ENCODE assay signal across 34 mouse cellular contexts in genomic region chr5:150025326-150025725, GRCm38 (mm10). TPM values are rescaled to one million over a fixed set of nuclear protein-coding genes. Genes with fewer than 3 reads are reported as not detected.
"Had no signal": no experiment of that assay in that cellular context is flagged by ENCODE, and none has a peak within 500 bp of the region (broad histone marks: within the 10 kb centered on the region; RNA-seq: fewer than 3 reads in every experiment).

No protein-coding gene starts in this region.

- H3K27me3 ChIP-seq: limb, embryonic 12.5 days; limb, embryonic 15.5 days; liver, embryonic 12.5 days; liver, embryonic 13.5 days; liver, embryonic 15.5 days; lung, embryonic 15.5 days; megakaryocyte, embryonic 14.5 days; midbrain, embryonic 13.5 days; midbrain, embryonic 15.5 days; neural tube, embryonic 12.5 days had no signal

- H3K36me3 ChIP-seq: limb, embryonic 10.5 days; limb, embryonic 12.5 days; limb, embryonic 13.5 days; limb, embryonic 15.5 days; liver, embryonic 12.5 days; liver, embryonic 13.5 days; liver, embryonic 15.5 days; lung, embryonic 15.5 days; midbrain, embryonic 10.5 days; midbrain, embryonic 12.5 days; midbrain, embryonic 13.5 days; midbrain, embryonic 15.5 days; neural tube, embryonic 12.5 days had no signal

- H3K9me3 ChIP-seq: limb, embryonic 10.5 days; limb, embryonic 15.5 days; liver, embryonic 12.5 days; lung, embryonic 15.5 days; midbrain, embryonic 12.5 days; midbrain, embryonic 15.5 days had no signal

- H3K4me3 ChIP-seq: limb, embryonic 10.5 days; limb, embryonic 12.5 days; limb, embryonic 13.5 days; limb, embryonic 15.5 days; liver, embryonic 12.5 days; liver, embryonic 13.5 days; liver, embryonic 15.5 days; lung, embryonic 15.5 days; megakaryocyte, embryonic 14.5 days; midbrain, embryonic 10.5 days; midbrain, embryonic 12.5 days; midbrain, embryonic 13.5 days; midbrain, embryonic 15.5 days; myocyte; neural tube, embryonic 12.5 days had no signal

- DNase-seq: left cerebral cortex, postnatal 4 days; liver; liver, embryonic 13.5 days; liver, postnatal 0 days; lung, adult 18-20 months; lung, adult 2 months; lung, embryonic 14.5 days; lung, postnatal 10 days; lung, postnatal 14 days; lung, postnatal 36 days; lung, postnatal 4 days; midbrain, embryonic 14.5 days had no signal

- H3K4me1 ChIP-seq: limb, embryonic 12.5 days; limb, embryonic 15.5 days; liver, embryonic 12.5 days; liver, embryonic 13.5 days; liver, embryonic 15.5 days; lung, embryonic 15.5 days; megakaryocyte, embryonic 14.5 days; midbrain, embryonic 10.5 days; midbrain, embryonic 12.5 days; midbrain, embryonic 13.5 days; midbrain, embryonic 15.5 days; neural tube, embryonic 12.5 days had no signal

- H3K27ac ChIP-seq: limb, embryonic 10.5 days; limb, embryonic 12.5 days; limb, embryonic 13.5 days; limb, embryonic 15.5 days; liver, embryonic 12.5 days; liver, embryonic 13.5 days; liver, embryonic 14.5 days; liver, embryonic 15.5 days; lung, embryonic 15.5 days; macrophage; midbrain, embryonic 10.5 days; midbrain, embryonic 12.5 days; midbrain, embryonic 13.5 days; midbrain, embryonic 15.5 days; neural tube, embryonic 12.5 days had no signal

RNA-seq across cellular contexts. Expression of gene Rxfp2, which starts 6.9 kb away (rescaled TPM):
- total RNA-seq: liver, adult 2 months; megakaryocyte progenitor cell, adult 5-6 weeks; megakaryocyte, adult 5-6 weeks; megakaryocyte-erythroid progenitor cell, adult 5-6 weeks; monocyte, adult 5-6 weeks had no signal
- polyA plus RNA-seq: liver, adult 2 months; liver, embryonic 14.5 days; liver, embryonic 15.5 days; liver, embryonic 16.5 days; liver, postnatal 0 days; macrophage; myocyte had no signal
